ENCODE assay signal across 20 mouse cellular contexts in the genomic region with DNA sequence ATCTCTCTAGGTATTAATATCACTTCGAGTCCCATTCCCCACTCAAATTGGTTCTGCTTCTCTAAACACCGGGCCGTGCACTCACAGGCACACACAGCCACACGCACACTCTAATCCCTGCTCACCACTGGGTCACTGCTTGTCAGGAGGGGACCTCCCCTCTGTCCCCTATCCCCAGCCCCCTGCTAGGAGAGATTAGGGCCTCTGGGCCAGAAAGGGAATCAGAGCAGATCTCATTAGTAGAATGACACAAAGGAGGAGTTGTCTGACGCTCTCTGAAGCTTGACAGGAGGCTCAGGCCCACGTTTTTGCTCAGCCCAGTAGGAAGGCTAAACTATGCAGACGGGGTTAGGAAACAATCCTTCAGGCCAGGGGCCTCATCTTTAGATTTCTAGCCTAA. TPM values are rescaled to one million over a fixed set of nuclear protein-coding genes. Genes with fewer than 3 reads are reported as not detected.
A peak's percentile ranks its signal among the peaks of the same experiment; 100 is the strongest.
DNase-seq lines count a peak whose midpoint lies in the region; ATAC-seq and TF ChIP-seq lines count a peak whose summit lies in the region.
"Had no signal": no experiment of that assay in that cellular context is flagged by ENCODE, and none has a peak within 500 bp of the region (broad histone marks: within the 10 kb centered on the region; RNA-seq: fewer than 3 reads in every experiment).

No protein-coding gene starts in this region.

- no peaks in the 10 kb centered on the region for H3K9me3 ChIP-seq in forebrain, embryonic 10.5 days
- no peaks in the 10 kb centered on the region for H3K9me3 ChIP-seq in forebrain, embryonic 15.5 days
- H3K9me3 ChIP-seq in kidney, postnatal 0 days (replicated peaks; ENCODE audit: low read length) = no peaks in the 10 kb centered on the region
- H3K9me3 ChIP-seq in midbrain, embryonic 11.5 days (ENCODE audit: control insufficient read depth, low read length) = no peaks in the 10 kb centered on the region
- H3K9me3 ChIP-seq: limb, embryonic 12.5 days; megakaryocyte, embryonic 14.5 days; stomach, embryonic 15.5 days had no signal

- ATAC-seq in forebrain, embryonic 15.5 days (replicated peaks) = no peak
- no peak for ATAC-seq in kidney, postnatal 0 days (replicated peaks; ENCODE audit: low FRiP score, low read depth)
- ATAC-seq in midbrain, embryonic 11.5 days (ENCODE audit: low FRiP score) = peak; percentile 90
- ATAC-seq: lung, postnatal 0 days had no signal

- 3% methylated on average over 7 of the region's 7 CpGs for WGBS in forebrain, embryonic 10.5 days
- WGBS in forebrain, embryonic 15.5 days = under 1% methylated on average over 7 of the region's 7 CpGs
- WGBS in kidney, postnatal 0 days = 22% methylated on average over 7 of the region's 7 CpGs
- WGBS in midbrain, embryonic 11.5 days = 4% methylated on average over 7 of the region's 7 CpGs

- H3K36me3 ChIP-seq in forebrain, embryonic 10.5 days (replicated peaks) = no peaks in the 10 kb centered on the region
- no peaks in the 10 kb centered on the region for H3K36me3 ChIP-seq in forebrain, embryonic 15.5 days
- no peaks in the 10 kb centered on the region for H3K36me3 ChIP-seq in kidney, postnatal 0 days (ENCODE audit: insufficient read depth, low read length)
- no peaks in the 10 kb centered on the region for H3K36me3 ChIP-seq in midbrain, embryonic 11.5 days (ENCODE audit: control insufficient read depth, insufficient read depth, low read length)
- H3K36me3 ChIP-seq: limb, embryonic 12.5 days; stomach, embryonic 15.5 days had no signal

- no peak overlapping the region for H3K4me2 ChIP-seq in forebrain, embryonic 15.5 days (replicated peaks)
- no peak overlapping the region for H3K4me2 ChIP-seq in kidney, postnatal 0 days (ENCODE audit: low read length)
- H3K4me2 ChIP-seq in midbrain, embryonic 11.5 days = no peak overlapping the region
- H3K4me2 ChIP-seq: limb, embryonic 12.5 days; stomach, embryonic 15.5 days had no signal

- H3K4me3 ChIP-seq in forebrain, embryonic 10.5 days = no peak overlapping the region
- H3K4me3 ChIP-seq in forebrain, embryonic 15.5 days = no peak overlapping the region
- H3K4me3 ChIP-seq in kidney, postnatal 0 days (replicated peaks; ENCODE audit: low read depth, low read length) = no peak overlapping the region
- H3K4me3 ChIP-seq in midbrain, embryonic 11.5 days (ENCODE audit: low read depth, low read length) = no peak overlapping the region
- H3K4me3 ChIP-seq: limb, embryonic 12.5 days; megakaryocyte, embryonic 14.5 days; stomach, embryonic 15.5 days had no signal

- H3K4me1 ChIP-seq in forebrain, embryonic 10.5 days = peaks cover 11% of the 10 kb centered on the region
- H3K4me1 ChIP-seq in forebrain, embryonic 15.5 days = no peaks in the 10 kb centered on the region
- no peaks in the 10 kb centered on the region for H3K4me1 ChIP-seq in kidney, postnatal 0 days (replicated peaks; ENCODE audit: insufficient read depth, low read length)
- H3K4me1 ChIP-seq in midbrain, embryonic 11.5 days (ENCODE audit: control insufficient read depth, insufficient read depth, low read length) = peaks cover 3% of the 10 kb centered on the region
- H3K4me1 ChIP-seq: limb, embryonic 12.5 days; megakaryocyte, embryonic 14.5 days; stomach, embryonic 15.5 days had no signal

- peak; percentile 30 for DNase-seq in forebrain, embryonic 10.5 days (ENCODE audit: extremely low spot score, low spot score)
- DNase-seq in kidney, postnatal 0 days (ENCODE audit: low spot score) = peak; percentile 7
- no peak for DNase-seq in kidney, postnatal 14 days
- DNase-seq in midbrain, embryonic 11.5 days (ENCODE audit: low spot score, missing footprints) = peak; percentile 88
- DNase-seq in retina, postnatal 7 days (ENCODE audit: low read depth, low spot score) = peak; percentile 86
- DNase-seq in spleen, postnatal 4 days (ENCODE audit: low spot score in 2 of 2) = no peak
- no peak for DNase-seq in natural killer cell, adult 2 months (ENCODE audit: low spot score in 2 of 2)
- DNase-seq: adrenal gland, postnatal 25 days; cerebellum, postnatal 25 days; kidney, adult 18-20 months; thymus, postnatal 14 days had no signal

- H3K27ac ChIP-seq in forebrain, embryonic 10.5 days = peak overlapping the region; percentile 26; the same call in 1 of the 2 replicates
- no peak overlapping the region for H3K27ac ChIP-seq in forebrain, embryonic 15.5 days (replicated peaks)
- H3K27ac ChIP-seq in kidney, postnatal 0 days = no peak overlapping the region
- H3K27ac ChIP-seq in midbrain, embryonic 11.5 days (ENCODE audit: low read depth, low read length) = no peak overlapping the region; the same call in 1 of the 2 replicates
- H3K27ac ChIP-seq: limb, embryonic 12.5 days; liver, embryonic 14.5 days; stomach, embryonic 15.5 days had no signal

- no peaks in the 10 kb centered on the region for H3K27me3 ChIP-seq in forebrain, embryonic 10.5 days (ENCODE audit: poor library complexity, severe bottlenecking)
- H3K27me3 ChIP-seq in forebrain, embryonic 15.5 days = no peaks in the 10 kb centered on the region
- no peaks in the 10 kb centered on the region for H3K27me3 ChIP-seq in kidney, postnatal 0 days (ENCODE audit: insufficient read depth, low read length)
- H3K27me3 ChIP-seq in midbrain, embryonic 11.5 days (ENCODE audit: control insufficient read depth, insufficient read depth, low read length) = no peaks in the 10 kb centered on the region
- H3K27me3 ChIP-seq: limb, embryonic 12.5 days; megakaryocyte, embryonic 14.5 days; stomach, embryonic 15.5 days had no signal

- no peak for TF ChIP-seq CTCF in kidney, postnatal 0 days (IDR thresholded peaks at IDR 0.05; ENCODE audit: low read depth)

- no peak overlapping the region for H3K9ac ChIP-seq in forebrain, embryonic 15.5 days (replicated peaks)
- H3K9ac ChIP-seq in kidney, postnatal 0 days (ENCODE audit: low read depth, low read length) = no peak overlapping the region
- H3K9ac ChIP-seq in midbrain, embryonic 11.5 days (ENCODE audit: low read length) = no peak overlapping the region
- H3K9ac ChIP-seq: limb, embryonic 12.5 days; liver, embryonic 14.5 days; stomach, embryonic 15.5 days had no signal

RNA-seq across cellular contexts. Expression of a gene that starts 1.0 kb away (rescaled TPM):
- not detected in 2 replicates for polyA plus RNA-seq in forebrain, embryonic 10.5 days (2016; fragmentation: Nextera tagmentation; extraction: Ambion mirVana)
- polyA plus RNA-seq in forebrain, embryonic 15.5 days (2015; fragmentation: Nextera tagmentation; extraction: Ambion mirVana) = 0.25 TPM in 1 of 2 replicates, not detected in the other
- not detected in 2 replicates for polyA plus RNA-seq in kidney, postnatal 0 days (2015; fragmentation: Nextera tagmentation; extraction: Ambion mirVana)
- polyA plus RNA-seq in midbrain, embryonic 11.5 days (2014; fragmentation: Nextera tagmentation; extraction: Ambion mirVana) = 0.08 and 0.36 TPM in 2 replicates
- polyA plus RNA-seq: gonadal fat pad, adult 2 months; heart, embryonic 14.5 days; large intestine, adult 2 months; limb, embryonic 12.5 days; liver, embryonic 14.5 days; lung, postnatal 0 days; stomach, embryonic 15.5 days had no signal

RNA-seq across cellular contexts. Expression of a gene that starts 1.6 kb away (rescaled TPM):
- polyA plus RNA-seq in forebrain, embryonic 10.5 days (2016; fragmentation: Nextera tagmentation; extraction: Ambion mirVana) = 0.07 and 0.27 TPM in 2 replicates
- 0.88 TPM in 1 of 2 replicates, not detected in the other for polyA plus RNA-seq in forebrain, embryonic 15.5 days (2015; fragmentation: Nextera tagmentation; extraction: Ambion mirVana)
- not detected in 2 replicates for polyA plus RNA-seq in kidney, postnatal 0 days (2015; fragmentation: Nextera tagmentation; extraction: Ambion mirVana)
- 0.20 and 0.51 TPM in 2 replicates for polyA plus RNA-seq in midbrain, embryonic 11.5 days (2014; fragmentation: Nextera tagmentation; extraction: Ambion mirVana)
- polyA plus RNA-seq: gonadal fat pad, adult 2 months; heart, embryonic 14.5 days; large intestine, adult 2 months; limb, embryonic 12.5 days; liver, embryonic 14.5 days; lung, postnatal 0 days; stomach, embryonic 15.5 days had no signal

RNA-seq across cellular contexts. Expression of a gene that starts 40.8 kb away (rescaled TPM):
- polyA plus RNA-seq in forebrain, embryonic 10.5 days (2016; fragmentation: Nextera tagmentation; extraction: Ambion mirVana) = 828 and 843 TPM in 2 replicates
- polyA plus RNA-seq in forebrain, embryonic 15.5 days (2015; fragmentation: Nextera tagmentation; extraction: Ambion mirVana) = 1,503 and 1,574 TPM in 2 replicates
- polyA plus RNA-seq in kidney, postnatal 0 days (2015; fragmentation: Nextera tagmentation; extraction: Ambion mirVana) = 751 and 763 TPM in 2 replicates
- 1,003 and 1,028 TPM in 2 replicates for polyA plus RNA-seq in midbrain, embryonic 11.5 days (2014; fragmentation: Nextera tagmentation; extraction: Ambion mirVana)

RNA-seq across cellular contexts. Expression of a gene that starts 41.9 kb away (rescaled TPM):
- polyA plus RNA-seq in forebrain, embryonic 10.5 days (2016; fragmentation: Nextera tagmentation; extraction: Ambion mirVana) = not detected in 2 replicates
- polyA plus RNA-seq in forebrain, embryonic 15.5 days (2015; fragmentation: Nextera tagmentation; extraction: Ambion mirVana) = not detected in 2 replicates
- not detected in 2 replicates for polyA plus RNA-seq in kidney, postnatal 0 days (2015; fragmentation: Nextera tagmentation; extraction: Ambion mirVana)
- polyA plus RNA-seq in midbrain, embryonic 11.5 days (2014; fragmentation: Nextera tagmentation; extraction: Ambion mirVana) = not detected in 2 replicates
- polyA plus RNA-seq: gonadal fat pad, adult 2 months; heart, embryonic 14.5 days; large intestine, adult 2 months; limb, embryonic 12.5 days; liver, embryonic 14.5 days; lung, postnatal 0 days; stomach, embryonic 15.5 days had no signal

Comparison
In these comparisons a context has a peak if more than half of its experiments do, and no peak if none do; other contexts are left out.
1. DNase-seq: peak in forebrain, embryonic 10.5 days (single experiment), kidney, postnatal 0 days (single experiment), midbrain, embryonic 11.5 days (single experiment) and retina, postnatal 7 days (single experiment); none in kidney, postnatal 14 days (single experiment), spleen, postnatal 4 days (0 of 2) and natural killer cell, adult 2 months (0 of 2).